Mouse (Mus musculus) kidney, adult 18-20 months (tissue): ENCODE measurements around the gene Scrn1.

Source experiments
- DNase-seq: peaks from one replicate; pipeline ENCODE4 v3.0.0; 2021

Scrn1 gene

DNA sequence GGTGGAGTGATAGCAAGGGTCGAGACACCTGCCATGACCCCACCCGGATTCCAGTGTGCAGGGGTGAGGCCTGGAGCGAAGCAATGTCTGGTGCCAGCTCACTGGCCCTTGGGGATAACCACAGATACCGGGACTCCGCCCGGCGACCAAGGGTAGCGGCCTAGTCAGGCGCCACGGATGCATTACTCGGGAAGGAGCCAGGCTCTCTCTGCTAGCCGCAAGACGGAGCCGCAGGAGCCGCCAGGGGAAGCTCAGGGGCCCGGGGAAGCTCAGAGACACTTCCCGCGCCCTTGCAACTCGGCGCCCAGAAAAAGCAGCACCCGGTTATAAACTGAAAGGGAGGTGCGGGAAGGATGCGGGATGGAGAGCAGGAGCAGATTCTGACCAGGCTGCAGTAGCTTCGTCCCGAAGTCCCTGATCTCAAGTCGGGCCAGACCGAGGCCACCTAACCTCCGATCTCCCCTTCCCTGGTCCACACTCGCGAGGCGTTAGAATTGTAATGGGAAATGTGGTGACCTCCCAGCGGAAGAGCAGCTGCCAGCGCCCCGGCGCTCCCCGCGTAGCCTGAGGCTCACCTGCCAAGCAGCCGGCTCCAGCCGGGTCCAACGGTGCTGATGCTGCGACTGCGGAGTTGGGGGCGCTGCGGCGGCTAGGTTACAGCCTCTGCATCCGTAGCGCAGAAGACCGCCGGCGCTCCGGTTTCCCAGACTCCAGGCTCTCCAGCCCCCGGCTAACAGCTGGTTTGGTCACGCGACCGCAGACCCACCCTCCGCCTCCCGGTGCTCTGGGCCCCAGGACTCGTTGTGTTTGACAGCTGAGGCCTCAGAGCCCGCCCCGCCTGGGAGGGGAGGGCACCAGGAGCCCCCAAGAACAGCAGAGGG is at the start of gene Scrn1:
Gene Scrn1 (minus strand): TSS at position 825 of the 881 bp plus-strand sequence.
- DNase-seq = peak; percentile 29

DNA sequence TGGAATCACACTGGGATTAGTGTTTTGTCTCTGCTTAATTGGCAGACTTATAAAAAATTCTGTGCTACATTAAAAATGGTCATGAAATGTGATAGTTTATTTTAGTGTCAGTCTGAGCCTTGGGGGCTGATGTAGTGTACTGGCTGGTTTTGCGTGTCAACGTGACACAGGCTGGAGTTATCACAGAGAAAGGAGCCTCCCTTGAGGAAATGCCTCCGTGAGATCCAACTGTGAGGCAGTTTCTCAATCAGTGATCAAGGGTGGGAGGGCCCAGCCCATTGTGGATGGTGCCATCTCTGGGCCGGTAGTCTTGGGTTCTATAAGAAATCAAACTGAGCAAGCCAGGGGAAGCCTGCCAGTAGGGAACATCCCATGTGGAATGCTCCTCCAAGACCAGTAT is 40.0 kb upstream of the Scrn1 start:
- no peak for DNase-seq

DNA sequence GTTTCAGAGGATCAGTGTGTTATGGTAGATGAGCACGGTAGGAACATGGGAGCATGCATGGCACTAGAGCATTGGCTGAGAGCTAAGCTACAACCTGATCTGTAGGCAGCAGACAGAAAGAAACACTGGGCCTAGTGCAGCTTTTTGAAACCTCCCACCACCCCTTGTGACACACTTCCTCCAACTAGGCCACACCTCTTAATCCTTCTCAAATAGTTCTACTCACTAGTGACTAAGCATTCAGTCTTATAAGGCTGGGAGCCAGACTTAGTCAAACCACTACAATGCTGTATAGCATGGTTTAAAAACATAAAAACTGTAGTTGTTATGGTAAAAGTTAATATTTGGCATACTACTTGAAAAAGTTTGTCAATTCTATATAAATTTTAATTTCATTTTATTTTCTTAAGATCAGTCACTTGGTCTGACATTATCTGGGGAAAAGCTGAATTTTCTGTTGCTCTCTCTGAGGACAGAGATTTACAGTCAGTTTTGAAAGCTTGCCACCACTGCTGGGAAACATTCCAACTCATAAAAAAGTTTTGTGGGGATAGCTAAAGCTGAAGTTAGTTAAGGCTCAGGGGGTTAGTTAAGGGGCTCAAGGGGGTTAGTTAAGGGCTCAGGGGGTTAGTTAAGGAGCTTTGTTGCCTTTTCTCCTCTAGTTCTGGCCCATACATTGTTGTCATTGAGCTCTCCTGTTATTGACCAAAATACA is 37.9 kb upstream of the Scrn1 start:
- DNase-seq = no peak

DNA sequence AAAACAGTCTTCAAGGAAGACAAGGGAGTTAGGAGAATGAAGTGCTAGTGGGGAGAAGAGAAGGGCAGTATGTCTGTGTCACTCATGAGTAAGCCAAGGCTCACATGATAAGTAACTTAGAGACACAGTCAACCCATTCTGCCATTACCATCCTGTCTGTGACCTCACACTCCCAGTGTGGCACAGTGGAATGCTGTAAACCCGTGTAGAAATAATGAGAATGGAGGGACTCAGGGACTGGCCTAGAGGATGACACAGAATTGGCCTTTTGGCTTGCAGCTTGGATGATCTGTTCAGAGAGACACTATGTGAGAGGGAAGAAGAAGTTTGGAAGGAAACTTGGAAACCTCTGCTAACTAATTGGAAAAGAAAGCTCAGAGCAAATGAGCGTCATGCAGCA is 36.6 kb upstream of the Scrn1 start:
- no peak for DNase-seq

DNA sequence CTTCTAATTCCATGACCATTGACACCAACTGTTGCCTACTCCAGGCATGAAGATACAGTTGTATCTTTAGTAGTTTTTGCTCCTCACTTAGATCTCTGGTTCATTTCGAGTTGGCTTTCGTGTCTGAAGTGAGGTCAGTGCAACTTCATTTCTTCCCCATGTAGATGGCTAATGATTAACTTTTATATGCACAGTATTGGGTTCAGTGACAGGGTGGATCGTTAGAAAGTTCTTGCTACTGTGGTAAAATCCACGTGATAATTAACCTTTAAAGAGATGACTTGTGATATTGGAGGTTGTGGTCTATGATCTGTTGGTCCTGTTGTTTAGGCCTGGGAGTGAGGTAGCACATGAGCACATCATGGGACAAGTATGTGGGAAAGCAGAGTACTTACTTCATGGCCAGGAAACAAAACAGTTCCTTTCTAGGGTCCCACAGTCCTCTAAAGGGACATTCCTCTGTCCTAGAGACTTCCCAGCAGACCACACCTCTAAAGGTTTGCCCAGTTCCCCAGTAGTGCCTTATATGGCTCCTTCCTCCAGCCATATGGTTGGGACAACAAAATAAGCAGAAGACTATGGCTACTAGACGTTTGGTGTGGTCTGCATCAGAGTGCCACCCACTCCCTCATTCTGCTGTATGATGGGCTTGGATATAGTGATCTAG is 34.5 kb upstream of the Scrn1 start:
- DNase-seq = no peak

DNA sequence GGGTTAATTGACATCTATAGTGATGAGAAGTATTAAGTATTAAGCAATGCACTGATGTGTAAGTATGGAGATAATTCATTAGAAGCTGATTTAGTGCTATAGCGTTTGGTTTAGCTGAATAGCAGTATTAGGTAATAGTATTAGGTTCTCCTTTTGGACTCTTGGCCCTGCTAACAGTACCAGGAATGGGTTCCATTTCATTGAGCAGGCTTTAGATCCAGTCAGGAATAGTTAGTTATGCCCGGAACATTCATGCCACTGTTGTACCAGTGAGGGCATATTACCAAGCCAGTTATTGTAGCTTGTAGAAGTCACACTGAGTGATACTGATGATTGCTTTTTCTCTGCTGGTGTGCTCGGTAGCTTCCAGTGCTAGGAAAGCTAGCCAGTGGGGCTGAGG is 31.4 kb upstream of the Scrn1 start:
- no peak for DNase-seq

DNA sequence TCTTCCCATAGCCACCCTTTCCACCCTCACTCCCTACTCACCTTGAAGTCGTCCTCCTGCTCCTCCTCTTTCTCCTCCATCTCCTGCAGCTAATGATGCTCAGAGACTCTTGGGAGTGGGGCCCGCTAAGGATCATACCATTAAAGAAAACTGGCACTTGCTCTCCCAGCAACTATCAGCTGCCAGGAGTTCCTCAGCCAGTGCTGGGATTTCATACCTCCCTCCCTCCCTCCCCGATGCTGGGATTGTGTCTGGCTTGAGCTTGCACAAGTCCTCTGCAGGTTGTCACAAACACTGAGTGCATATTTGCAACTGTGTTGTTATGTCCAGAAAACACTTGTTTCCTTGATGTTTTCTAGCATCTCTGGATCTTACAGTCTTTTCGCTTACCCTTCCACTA is 30.9 kb upstream of the Scrn1 start, which contains the start of gene Fkbp14:
Gene Fkbp14 (minus strand): TSS at position 101 of the 400 bp plus-strand sequence.
- no peak for DNase-seq

DNA sequence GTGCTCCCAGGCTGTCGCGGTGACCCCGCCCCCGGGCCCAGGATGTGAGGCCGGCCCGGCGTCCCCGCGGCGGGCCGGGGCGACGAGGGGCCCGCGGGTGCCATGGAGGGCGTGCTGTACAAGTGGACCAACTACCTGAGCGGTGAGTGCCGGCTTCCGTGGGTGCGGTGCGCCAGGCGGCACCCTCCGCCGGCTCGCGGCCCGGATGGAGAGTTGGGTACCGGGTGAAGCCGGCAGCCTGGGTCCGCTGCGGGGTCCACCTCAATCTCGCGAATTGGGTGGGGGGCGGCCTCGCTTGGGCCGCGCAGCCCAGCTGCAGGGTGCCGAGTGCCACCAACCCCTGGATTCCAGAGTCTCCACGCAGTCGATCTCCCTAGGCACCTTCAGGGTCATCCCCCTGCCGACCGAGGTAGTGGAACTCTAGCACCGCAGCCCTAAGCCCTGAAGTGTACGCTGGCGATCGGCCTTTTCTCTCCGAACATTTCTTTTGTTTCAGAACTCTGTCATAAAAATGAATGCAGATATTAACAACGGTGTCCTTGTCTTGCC is 29.1 kb upstream of the Scrn1 start:
- DNase-seq = no peak

DNA sequence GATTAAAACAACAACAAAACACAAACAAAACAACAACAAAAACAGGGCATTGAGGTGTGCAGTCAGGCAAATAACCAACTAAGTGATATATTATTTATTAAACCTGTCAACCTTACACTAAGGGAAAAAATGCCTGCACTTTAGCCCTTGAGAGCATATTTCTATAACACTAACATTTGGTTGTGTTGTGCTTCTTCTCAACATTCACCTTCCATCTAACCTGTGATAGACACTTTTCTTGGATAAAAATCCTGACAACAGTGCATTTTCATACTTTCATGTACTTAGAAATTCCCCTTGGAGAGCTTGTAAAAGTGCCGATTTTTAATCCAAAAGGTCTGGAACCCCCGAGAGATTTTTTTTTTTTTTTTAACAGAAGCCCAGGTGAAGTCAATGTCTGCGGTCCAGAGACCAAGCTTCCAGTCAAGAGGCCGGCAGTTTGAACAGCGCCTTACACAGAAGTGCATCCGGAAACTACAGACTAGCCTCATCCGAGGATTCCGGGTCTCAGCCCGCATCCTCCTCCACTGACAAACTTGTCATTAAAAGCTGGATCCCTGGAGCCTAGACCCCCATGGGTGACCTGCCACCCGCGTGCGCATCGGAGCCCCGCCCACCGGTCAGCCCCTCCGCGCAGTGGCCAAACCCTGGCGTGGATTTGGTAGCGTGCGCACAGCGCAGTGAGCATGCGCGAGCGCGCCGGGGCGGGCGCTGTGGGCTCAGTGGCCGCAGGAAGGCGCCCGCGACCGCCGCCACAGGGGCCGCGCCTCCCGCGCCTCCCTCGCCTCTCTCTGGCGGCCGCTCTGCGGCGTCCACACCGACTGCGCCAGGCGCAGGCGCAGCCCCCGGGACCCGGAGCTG is 28.4 kb upstream of the Scrn1 start, which contains the start of gene Plekha8:
Gene Plekha8 (plus strand): TSS at position 643 of the 861 bp plus-strand sequence.
- DNase-seq = peak; percentile 94

DNA sequence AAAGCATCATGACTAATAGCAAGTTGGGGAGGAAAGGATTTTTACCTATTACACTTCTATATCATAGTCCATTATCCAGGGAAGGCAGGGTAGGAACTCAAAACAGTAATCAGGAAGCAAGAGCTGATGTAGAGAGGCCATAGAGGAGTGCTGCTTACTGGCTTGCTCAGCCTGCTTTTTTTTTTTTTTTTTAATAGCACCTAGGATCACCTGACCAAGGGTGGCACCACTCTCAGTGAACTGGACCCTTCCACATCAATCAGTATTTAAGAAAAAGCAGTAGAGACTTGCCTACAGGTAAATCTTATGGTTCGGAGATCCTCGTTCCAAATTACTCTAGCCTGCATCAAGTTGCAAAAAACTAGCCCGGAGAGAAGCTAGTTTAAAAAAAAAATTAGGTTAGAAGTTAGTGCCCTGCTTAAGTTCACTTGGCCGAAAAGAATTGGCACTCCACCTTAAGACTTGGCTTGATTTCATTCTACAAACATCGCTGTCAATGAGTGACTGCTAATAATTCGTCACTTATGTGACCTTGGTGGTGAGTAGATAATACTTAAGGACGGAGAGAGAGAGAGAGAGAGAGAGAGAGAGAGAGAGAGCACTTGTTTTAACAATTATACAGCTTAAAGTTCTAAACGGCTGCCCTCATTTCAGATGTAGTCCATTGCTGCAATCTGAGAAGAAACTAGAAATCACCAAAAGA is 27.6 kb upstream of the Scrn1 start:
- DNase-seq = no peak

DNA sequence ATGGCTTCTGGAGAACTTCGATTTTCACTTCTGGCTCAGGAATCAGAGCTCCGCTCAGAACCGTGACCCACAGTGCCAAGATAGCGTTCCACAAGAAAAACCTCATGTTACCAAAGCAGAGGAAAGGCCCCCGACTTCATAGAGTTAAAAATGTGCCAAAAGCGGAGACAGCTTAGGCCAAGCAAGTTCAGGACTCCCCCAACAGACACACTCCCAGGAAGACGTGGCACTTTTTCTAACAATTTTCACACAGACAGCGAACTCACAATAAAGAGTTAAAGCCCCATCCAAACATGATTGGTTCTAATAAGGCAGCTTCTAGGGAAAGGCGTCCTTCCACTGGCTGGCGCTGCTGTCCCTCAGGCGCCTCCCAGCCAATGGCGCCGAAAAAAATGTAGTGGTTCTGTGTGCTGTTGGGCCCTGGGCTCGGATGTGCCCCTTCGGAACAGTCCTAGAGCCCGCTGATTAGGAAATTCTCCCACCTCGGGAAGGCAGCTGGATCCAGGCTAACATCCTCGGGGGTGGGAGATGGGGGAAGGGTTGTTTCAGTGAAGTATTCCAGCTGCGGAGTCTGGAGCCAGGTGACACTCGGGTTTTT is 26.7 kb upstream of the Scrn1 start:
- DNase-seq = peak; percentile 94

DNA sequence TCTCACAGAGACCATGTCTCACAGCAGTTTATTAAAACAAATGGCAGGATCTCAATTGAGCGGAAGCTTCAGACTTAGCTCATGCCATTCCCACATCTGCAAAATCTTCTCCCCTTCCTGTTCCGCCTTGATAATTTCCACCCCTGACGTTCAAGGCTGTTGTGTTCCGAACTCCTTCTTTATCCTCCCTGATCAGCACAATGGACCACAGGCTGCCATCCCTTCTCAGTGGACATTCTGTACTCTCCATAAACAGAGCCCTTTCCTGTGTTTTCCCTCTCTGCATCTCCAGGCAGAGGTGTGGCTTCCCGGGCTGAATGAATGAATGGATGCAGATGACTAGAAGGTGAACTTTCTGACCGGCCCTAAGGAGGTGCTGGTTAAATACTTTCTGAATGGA is 25.5 kb upstream of the Scrn1 start:
- DNase-seq = no peak

DNA sequence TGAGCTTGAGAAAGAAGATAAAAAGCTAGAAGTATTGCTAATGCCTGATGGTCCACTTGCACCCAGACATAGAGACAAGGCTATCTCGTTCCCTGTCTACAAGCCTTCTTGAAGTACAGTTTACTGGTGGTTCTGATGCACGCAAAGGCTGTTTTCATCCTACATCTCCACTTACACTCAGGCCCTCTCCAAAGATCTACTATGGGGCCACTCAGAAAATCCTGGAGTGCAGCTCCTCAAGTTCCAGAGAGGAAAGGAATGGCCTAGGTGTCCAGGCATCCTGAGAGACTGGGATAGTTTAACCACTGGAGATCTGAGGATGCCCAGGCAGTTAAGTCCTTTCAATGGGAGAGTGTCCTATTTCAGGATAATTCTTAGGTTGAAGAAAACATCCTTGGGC is 24.4 kb upstream of the Scrn1 start:
- no peak for DNase-seq

DNA sequence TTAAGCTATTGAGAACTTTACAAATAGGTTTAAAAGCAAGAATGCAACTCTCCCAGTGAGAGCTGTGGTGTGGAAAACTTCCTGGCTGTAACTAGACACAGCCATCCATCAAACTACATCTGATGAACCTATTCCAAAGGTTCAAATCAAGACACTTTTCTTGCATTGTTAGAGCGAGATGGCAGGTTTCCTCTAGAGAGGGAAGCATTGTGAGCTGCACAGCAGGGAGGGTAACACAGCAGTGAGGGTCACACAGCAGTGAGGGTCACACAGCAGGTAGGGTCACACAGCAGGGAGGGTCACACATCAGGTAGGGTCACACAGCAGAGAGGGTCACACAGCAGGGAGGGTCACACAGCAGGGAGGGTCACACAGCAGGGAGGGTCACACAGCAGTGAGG is 21.9 kb upstream of the Scrn1 start:
- no peak for DNase-seq

DNA sequence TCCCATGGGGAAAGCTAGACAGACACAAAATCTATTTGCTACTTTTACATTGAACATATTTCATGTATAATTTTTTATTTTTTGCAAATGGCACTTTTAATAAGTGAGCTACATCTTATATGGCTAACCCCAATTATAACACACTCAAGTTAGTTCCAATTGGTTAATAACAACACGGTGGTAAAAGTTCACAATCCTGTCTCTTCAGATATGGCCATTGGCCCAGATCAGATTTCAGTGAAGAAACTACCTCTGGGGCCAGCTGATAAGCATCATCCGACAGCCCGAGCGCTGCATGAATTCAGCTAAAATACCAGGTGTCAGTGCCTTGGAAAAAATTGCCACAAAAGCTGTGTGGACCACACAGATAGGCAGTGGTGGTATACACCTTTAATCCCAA is 21.4 kb upstream of the Scrn1 start:
- no peak for DNase-seq

DNA sequence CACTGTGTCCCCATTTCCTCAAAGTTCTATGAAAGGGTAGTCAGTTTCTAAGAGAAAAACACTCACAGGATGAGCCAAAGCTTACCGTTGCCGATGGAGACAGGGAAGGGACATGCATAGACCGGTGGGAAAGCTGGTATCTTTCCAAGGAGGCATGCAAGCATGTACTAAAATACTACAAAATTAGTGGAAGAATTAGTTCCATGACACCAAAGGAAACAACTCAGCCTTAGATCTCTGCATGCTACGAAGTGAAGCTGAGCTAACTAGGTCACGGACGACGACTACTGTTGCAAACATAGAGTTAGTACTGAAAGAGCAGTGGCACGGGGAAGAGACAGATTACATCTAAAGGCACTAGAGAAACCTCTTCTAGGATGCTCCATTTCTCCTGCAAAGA is 20.6 kb upstream of the Scrn1 start:
- no peak for DNase-seq

DNA sequence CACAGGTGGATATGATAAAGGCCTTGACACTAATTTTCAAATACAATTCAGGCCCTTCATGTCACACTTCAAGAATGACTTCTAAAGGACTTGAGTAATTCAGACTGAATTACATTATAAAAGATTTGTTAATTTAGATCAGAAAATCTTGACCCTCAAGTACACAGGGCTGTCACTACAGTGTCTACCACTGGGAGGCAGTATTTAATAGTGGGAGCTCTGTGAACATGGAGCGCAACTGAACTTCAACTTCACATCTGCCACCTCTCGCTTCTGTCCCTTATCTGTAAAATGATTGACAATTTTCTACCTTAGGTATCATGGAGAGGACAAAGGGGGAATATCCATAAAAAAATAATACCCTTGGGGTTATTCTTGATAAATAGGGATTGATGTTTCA is 19.9 kb upstream of the Scrn1 start:
- no peak for DNase-seq

DNA sequence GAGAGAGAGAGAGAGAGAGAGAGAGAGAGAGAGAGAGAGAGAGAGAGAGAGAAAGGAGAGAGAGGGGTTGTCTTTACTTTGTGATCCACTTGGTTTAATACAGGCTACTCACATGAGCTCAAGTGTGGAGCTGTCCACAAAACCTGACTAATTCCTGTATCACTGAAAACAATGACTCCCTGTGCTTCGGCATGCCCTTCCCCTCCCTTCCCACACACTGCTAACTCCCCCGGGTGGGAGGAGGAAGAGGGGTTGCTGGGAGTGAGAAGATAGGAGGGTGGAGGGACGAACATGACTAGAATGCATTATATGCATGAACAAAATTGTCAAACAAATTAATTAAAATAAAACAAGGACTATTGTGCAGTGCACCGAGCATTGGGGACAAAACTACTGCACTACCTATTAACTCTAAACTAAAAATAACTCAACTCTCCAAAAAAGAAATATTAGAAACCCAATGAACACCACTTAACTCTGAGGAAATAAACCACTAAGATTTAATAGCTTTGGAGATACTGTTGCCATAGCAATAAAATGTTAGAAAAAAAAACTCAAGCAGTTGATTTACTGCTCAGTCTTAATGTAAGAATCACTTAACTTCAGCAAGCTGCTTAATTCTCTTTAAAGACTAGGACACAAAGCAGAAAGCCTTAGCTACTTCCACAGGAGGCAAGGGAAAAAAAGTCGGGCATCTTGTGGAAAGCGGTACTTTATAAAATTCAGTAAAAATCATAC is 7.1 kb upstream of the Scrn1 start:
- DNase-seq = no peak

DNA sequence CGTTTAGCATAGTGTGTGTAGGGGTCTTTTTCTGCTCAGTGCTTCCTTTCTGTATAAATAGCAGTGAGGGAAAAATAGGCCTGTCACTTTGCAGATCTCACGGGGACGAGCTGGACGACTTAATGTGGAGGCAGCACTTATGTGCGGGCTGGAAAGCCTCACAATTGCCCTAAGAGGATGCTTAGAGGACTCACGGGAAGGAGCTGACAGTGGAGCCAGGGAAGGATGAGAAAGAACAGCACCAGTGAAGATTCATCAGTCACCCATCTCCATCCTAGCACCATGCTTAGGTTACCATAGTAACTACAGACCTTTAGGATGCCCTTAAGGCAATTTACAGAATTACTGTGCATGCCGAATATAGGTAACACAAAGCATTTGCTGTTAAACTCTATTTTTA is 3.5 kb upstream of the Scrn1 start:
- DNase-seq = no peak

DNA sequence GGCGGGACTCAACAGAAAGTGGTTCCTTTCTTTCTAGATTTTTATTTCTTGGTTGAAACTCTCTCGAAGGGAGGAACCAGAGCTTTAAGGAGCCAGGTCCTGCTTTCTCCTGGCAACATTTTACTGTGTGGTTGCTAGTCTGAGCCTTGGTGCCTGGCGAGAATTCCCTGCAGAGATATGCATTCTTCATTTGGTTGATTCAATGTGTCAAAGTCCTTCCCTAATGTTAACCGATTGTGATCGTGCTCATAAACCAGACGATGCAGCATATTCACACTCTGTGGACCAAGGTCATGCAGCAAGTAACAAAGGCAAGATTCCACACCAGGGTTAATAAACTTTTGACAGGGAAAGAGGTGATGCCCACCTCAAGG is 244 bp upstream of the Scrn1 start:
- no peak for DNase-seq

DNA sequence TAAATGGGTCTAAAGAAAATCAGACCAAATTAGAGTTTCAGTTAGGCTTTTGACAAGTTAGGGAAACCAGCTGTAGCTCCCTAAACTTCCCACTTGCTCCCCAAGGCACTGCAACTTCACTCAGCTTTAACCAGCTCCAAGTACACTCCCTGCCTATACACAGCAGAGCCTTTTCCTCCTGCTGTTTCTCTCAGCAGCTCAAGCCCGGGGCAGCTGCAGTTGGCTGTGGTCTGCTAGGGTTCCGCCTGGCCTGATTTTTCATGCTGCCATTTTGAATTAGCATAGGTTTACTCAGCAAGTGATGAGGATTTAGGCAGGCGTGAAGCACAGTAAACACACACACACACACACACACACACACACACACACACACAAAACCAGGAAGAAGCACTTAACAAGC is 1.3 kb downstream of the Scrn1 start:
- no peak for DNase-seq
